Mouse (Mus musculus): ENCODE measurements around the gene Rbm10. TPM values are rescaled to one million over a fixed set of nuclear protein-coding genes. Genes with fewer than 3 reads are reported as not detected.

The Rbm10 gene
- total RNA-seq, 1 experiment, result 57.9 TPM

GRCm38 (mm10) chrX:20662317-20662715 is 45.0 kb downstream of the Rbm10 start:
- in situ Hi-C loops (cut with MboI; ENCODE audit: low sequenced_read_pairs in 2 of 2, unreplicated experiment in 2 of 2), result no loop called here
- H3K9me3 ChIP-seq (ENCODE audit: control insufficient read depth, insufficient read depth, low read depth, low read length), result no peaks in the 10 kb centered on the region
- H3K36me3 ChIP-seq (ENCODE audit: control insufficient read depth, insufficient read depth, low read length, poor library complexity, severe bottlenecking), result peaks cover 4% of the 10 kb centered on the region
- H3K27ac ChIP-seq (ENCODE audit: insufficient read depth, low read depth, low read length, poor library complexity, severe bottlenecking), result no peak overlapping the region
- H3K4me3 ChIP-seq (ENCODE audit: insufficient read depth in 1 of 2, low read depth in 1 of 2, low read length in 2 of 2, poor library complexity in 1 of 2, severe bottlenecking in 1 of 2), result no peak overlapping the region
- DNase-seq (ENCODE audit: low read depth, low spot score), result no peak
- H3K9ac ChIP-seq (ENCODE audit: insufficient read depth, low read depth, low read length, poor library complexity, severe bottlenecking), result no peak overlapping the region
- TF ChIP-seq HCFC1 (IDR thresholded peaks at IDR 0.05; ENCODE audit: borderline replicate concordance, insufficient read depth, low read length), result no peak
- no peak for TF ChIP-seq CHD2 (IDR thresholded peaks at IDR 0.05; ENCODE audit: low read depth, low read length)
- no peak for TF ChIP-seq MAFK (IDR thresholded peaks at IDR 0.05; ENCODE audit: insufficient read depth, low read depth, low read length)
- no peak for TF ChIP-seq ZNF384 (IDR thresholded peaks at IDR 0.05; ENCODE audit: low read depth, low read length)
- no peak for TF ChIP-seq ZC3H11A (IDR thresholded peaks at IDR 0.05; ENCODE audit: borderline replicate concordance, low read depth, low read length)
- H3K4me1 ChIP-seq (ENCODE audit: control insufficient read depth in 2 of 2, insufficient read depth in 2 of 2, low read length in 2 of 2, poor library complexity in 1 of 2), result no peaks in the 10 kb centered on the region; a peak in 1 of 4 replicates

GRCm38 (mm10) chrX:20662716-20663443 is 45.6 kb downstream of the Rbm10 start:
- Histone ChIP-seq H3K4me3 (ENCODE audit: insufficient read depth in 1 of 2, low read depth in 1 of 2, low read length in 2 of 2, poor library complexity in 1 of 2, severe bottlenecking in 1 of 2) (peak overlapping the region; percentile 93 to 94), H3K9ac (ENCODE audit: insufficient read depth, low read depth, low read length, poor library complexity, severe bottlenecking) (peak overlapping the region; percentile 98), H3K27ac (ENCODE audit: insufficient read depth, low read depth, low read length, poor library complexity, severe bottlenecking) (peak overlapping the region; percentile 74), H3K36me3 (ENCODE audit: control insufficient read depth, insufficient read depth, low read length, poor library complexity, severe bottlenecking) (peaks cover 4% of the 10 kb centered on the region), H3K4me1 (ENCODE audit: control insufficient read depth in 2 of 2, insufficient read depth in 2 of 2, low read length in 2 of 2, poor library complexity in 1 of 2) (no peaks in the 10 kb centered on the region; a peak in 1 of 4 replicates), H3K9me3 (ENCODE audit: control insufficient read depth, insufficient read depth, low read depth, low read length) (no peaks in the 10 kb centered on the region)
- no peak for TF ChIP-seq ZNF384 (IDR thresholded peaks at IDR 0.05; ENCODE audit: low read depth, low read length)
- no peak for TF ChIP-seq MAFK (IDR thresholded peaks at IDR 0.05; ENCODE audit: insufficient read depth, low read depth, low read length)
- in situ Hi-C loops (cut with MboI; ENCODE audit: low sequenced_read_pairs in 2 of 2, unreplicated experiment in 2 of 2), result no loop called here
- DNase-seq (ENCODE audit: low read depth, low spot score), result peak; percentile 73

GRCm38 (mm10) chrX:20663444-20663790 is 46.1 kb downstream of the Rbm10 start:
- TF ChIP-seq ZC3H11A (IDR thresholded peaks at IDR 0.05; ENCODE audit: borderline replicate concordance, low read depth, low read length) (no peak), HCFC1 (IDR thresholded peaks at IDR 0.05; ENCODE audit: borderline replicate concordance, insufficient read depth, low read length) (no peak), CHD2 (IDR thresholded peaks at IDR 0.05; ENCODE audit: low read depth, low read length) (no peak), ZNF384 (IDR thresholded peaks at IDR 0.05; ENCODE audit: low read depth, low read length) (no peak), MAFK (IDR thresholded peaks at IDR 0.05; ENCODE audit: insufficient read depth, low read depth, low read length) (no peak)
- H3K4me3 ChIP-seq (ENCODE audit: insufficient read depth in 1 of 2, low read depth in 1 of 2, low read length in 2 of 2, poor library complexity in 1 of 2, severe bottlenecking in 1 of 2), result peak overlapping the region; percentile 93 to 94
- in situ Hi-C loops (cut with MboI; ENCODE audit: low sequenced_read_pairs in 2 of 2, unreplicated experiment in 2 of 2), result no loop called here
- peaks cover 8% of the 10 kb centered on the region for H3K36me3 ChIP-seq (ENCODE audit: control insufficient read depth, insufficient read depth, low read length, poor library complexity, severe bottlenecking)
- H3K9ac ChIP-seq (ENCODE audit: insufficient read depth, low read depth, low read length, poor library complexity, severe bottlenecking), result peak overlapping the region; percentile 98
- no peaks in the 10 kb centered on the region; a peak in 1 of 4 replicates for H3K4me1 ChIP-seq (ENCODE audit: control insufficient read depth in 2 of 2, insufficient read depth in 2 of 2, low read length in 2 of 2, poor library complexity in 1 of 2)
- no peaks in the 10 kb centered on the region for H3K9me3 ChIP-seq (ENCODE audit: control insufficient read depth, insufficient read depth, low read depth, low read length)
- DNase-seq (ENCODE audit: low read depth, low spot score), result no peak
- peak overlapping the region; percentile 74; the same call in 1 of the 2 replicates for H3K27ac ChIP-seq (ENCODE audit: insufficient read depth, low read depth, low read length, poor library complexity, severe bottlenecking)

GRCm38 (mm10) chrX:20687519-20688067 is 70.3 kb downstream of the Rbm10 start, which contains the start of gene Cdk16:
Gene Cdk16 (plus strand): TSS chrX:20687954.
- peak within 1 kb of the TSS; percentile 93 for H3K27ac ChIP-seq (ENCODE audit: insufficient read depth, low read depth, low read length, poor library complexity, severe bottlenecking)
- peak within 1 kb of the TSS; percentile 95 to 98 for H3K4me3 ChIP-seq (ENCODE audit: insufficient read depth in 1 of 2, low read depth in 1 of 2, low read length in 2 of 2, poor library complexity in 1 of 2, severe bottlenecking in 1 of 2)
- in situ Hi-C loops (cut with MboI; ENCODE audit: low sequenced_read_pairs in 2 of 2, unreplicated experiment in 2 of 2), result no loop called here
- TF ChIP-seq CHD2 (IDR thresholded peaks at IDR 0.05; ENCODE audit: low read depth, low read length) (no peak), ZC3H11A (IDR thresholded peaks at IDR 0.05; ENCODE audit: borderline replicate concordance, low read depth, low read length) (no peak), MAFK (IDR thresholded peaks at IDR 0.05; ENCODE audit: insufficient read depth, low read depth, low read length) (0 out of 2 replicates have a peak, but pooled peaks have one; percentile 37), HCFC1 (IDR thresholded peaks at IDR 0.05; ENCODE audit: borderline replicate concordance, insufficient read depth, low read length) (no peak), ZNF384 (IDR thresholded peaks at IDR 0.05; ENCODE audit: low read depth, low read length) (no peak)
- peaks cover 9% of the 10 kb centered on the region for H3K36me3 ChIP-seq (ENCODE audit: control insufficient read depth, insufficient read depth, low read length, poor library complexity, severe bottlenecking)
- peak; percentile 63 for DNase-seq (ENCODE audit: low read depth, low spot score)
- H3K9ac ChIP-seq (ENCODE audit: insufficient read depth, low read depth, low read length, poor library complexity, severe bottlenecking), result peak within 1 kb of the TSS; percentile 99
- H3K9me3 ChIP-seq (ENCODE audit: control insufficient read depth, insufficient read depth, low read depth, low read length), result no peaks in the 10 kb centered on the region
- H3K4me1 ChIP-seq (ENCODE audit: control insufficient read depth in 2 of 2, insufficient read depth in 2 of 2, low read length in 2 of 2, poor library complexity in 1 of 2), result 0 out of 4 replicates have a peak, but pooled peaks cover 0 to 2% of the 10 kb centered on the region in 2 experiments

All from ES-E14 (cell line).